Mouse (Mus musculus) telencephalon, adult 2 months (tissue): ENCODE data around the gene Tjp3.

Experiments
- DNase-seq: peaks from one replicate; pipeline ENCODE4 v3.0.0-alpha.2; 2011; ENCODE audit warnings: low read depth, low spot score

The Tjp3 gene

DNA sequence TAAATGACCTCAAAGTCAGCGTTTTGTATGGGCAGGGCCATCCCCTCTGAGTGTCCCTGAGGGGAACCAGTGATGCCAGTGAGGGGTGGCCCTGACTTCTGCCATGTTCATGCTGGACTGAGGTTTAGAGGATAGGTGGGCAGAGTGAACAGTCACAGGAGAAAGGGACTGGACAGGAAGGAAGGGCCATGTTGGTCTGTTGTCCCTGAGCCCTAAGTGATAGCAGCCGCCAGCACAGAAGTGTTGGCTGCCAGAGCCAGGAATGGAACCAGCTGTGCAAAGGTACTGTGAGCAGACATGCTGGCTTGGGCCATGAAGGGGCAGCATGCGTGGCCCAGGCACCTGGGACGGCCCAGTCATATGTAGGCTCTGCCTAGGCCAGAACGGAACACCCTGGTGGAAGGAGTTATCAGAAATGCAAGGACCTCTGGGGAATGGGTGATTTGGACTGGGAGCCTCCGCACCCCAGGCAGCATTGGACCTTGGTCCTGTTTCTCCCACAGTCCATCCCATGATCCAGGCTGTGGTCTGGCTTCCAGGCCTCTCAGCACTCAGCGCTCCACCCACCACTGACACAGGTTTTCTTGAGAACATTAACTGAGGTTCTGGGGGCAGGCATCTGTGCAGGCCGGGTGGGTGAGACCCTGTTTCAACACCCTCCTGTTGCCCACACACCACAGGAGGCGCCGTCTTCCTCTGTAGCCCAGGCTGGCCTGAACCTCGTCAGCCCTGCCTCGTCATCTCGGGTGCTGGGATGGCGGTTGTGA, 8.4 kb upstream of the Tjp3 start:
- DNase-seq, result no peak

DNA sequence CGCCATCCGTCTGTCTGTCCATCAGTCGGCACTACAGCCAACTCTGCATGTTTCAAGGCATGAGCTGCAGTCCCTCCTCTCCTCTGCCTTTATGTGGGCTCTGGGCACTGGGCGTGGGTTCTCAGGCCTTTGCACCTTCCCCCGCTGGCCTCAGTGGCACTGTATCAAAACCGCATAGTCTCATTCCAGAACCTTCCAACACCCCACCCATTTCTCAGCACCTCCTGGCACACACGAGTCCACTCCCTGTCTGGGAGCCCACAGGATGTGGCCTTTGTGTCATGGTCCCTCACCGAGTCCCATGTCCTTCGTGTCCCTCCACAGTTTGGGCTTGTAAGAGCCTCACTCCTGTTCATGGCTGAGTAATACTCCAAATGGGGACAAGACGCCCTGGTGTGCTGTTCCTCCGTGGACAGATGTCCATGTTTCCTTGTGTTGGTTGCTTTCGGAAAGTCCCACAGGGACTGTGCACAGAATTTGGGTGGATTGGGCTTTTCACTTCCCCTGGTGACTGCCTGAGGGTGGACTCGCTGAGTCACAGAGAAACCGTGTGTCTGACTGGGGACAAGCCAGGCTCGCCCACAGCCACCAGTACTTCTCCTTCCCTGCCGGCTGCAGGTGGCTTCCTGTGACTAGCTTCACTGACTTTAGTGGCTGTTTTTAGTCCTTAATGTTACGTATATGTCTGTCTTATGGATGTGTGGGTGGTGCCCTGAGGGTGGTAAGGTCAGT, 7.2 kb upstream of the Tjp3 start:
- DNase-seq, result peak; percentile 83

DNA sequence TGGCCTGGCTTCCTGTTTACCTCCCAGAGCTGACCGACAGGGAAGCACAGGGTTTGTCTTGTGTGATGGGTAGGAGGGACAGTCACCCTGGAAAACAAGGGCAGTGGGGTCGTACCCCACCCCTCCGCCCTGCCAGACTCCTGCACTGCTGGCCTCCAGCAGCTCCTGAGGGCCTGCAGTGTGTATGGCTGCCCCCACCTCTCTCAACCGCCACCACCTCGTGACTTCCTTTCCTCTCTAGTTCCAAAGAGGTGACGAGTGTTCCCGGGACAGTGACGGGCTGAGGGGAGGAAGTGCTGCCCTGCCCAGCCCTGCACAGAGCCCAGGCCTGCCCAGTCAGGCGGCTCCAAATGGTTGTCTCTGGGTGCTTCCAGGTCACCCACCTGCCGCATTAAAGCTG, 6.5 kb upstream of the Tjp3 start:
- DNase-seq, result no peak

DNA sequence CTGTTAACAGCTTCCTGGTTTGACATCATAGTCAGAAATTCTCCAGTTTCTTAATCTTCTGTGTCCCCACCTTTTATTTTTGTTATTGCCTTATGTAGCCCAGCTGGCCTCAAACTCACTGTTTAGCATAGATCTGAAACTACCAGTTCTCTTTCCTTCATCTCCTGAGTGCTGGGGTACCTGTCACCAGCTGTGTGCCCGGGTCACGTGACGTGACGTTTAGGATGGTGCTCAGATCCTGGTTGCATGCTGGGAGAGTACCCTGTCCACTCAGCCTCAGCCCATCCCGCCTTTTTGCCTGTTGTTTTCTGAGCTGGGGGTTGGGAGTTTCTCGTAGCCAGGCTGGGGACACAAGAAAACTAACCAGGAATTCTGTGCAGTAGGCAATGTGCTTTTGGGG, 5.9 kb upstream of the Tjp3 start:
- DNase-seq, result no peak

DNA sequence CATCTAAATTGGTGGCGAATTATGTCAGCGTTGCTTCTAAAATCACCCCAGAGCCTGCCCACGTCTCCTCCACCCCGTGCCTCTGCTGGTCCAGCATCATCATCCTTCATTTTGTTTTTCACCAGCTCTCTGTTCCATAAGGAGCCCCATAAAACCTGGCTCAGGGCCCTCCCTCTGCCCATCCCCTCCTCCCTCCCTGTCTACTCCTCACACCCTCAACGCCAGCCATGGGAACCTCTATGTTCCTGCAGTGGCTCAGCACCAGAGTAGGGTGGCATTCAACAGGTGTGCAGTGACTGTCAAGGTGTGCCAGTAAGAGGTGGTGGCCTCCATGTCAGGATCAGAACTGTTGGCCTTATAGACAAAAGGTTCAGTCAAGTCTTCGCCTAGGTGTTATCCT, 3.8 kb upstream of the Tjp3 start:
- DNase-seq, result peak; percentile 67

DNA sequence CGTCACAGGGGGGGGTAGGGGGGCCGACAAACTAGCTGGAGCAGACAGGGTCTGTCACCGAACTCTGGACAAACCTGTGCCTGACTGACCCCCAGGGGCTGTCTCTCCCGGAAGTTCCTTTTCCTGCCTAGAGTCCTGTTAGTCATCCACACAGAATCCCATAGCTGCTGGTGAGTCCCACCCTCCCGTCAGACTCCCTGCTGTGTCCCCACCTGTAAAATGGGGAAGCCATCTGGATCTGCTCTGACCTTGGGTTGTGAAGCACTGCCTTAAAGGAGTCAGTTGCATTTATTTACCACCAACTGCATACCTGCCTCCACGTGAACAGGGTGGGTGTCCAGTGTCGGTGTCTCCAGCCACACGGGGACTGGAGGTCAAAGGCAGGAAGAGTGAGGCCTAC, 3.1 kb upstream of the Tjp3 start:
- DNase-seq, result no peak

DNA sequence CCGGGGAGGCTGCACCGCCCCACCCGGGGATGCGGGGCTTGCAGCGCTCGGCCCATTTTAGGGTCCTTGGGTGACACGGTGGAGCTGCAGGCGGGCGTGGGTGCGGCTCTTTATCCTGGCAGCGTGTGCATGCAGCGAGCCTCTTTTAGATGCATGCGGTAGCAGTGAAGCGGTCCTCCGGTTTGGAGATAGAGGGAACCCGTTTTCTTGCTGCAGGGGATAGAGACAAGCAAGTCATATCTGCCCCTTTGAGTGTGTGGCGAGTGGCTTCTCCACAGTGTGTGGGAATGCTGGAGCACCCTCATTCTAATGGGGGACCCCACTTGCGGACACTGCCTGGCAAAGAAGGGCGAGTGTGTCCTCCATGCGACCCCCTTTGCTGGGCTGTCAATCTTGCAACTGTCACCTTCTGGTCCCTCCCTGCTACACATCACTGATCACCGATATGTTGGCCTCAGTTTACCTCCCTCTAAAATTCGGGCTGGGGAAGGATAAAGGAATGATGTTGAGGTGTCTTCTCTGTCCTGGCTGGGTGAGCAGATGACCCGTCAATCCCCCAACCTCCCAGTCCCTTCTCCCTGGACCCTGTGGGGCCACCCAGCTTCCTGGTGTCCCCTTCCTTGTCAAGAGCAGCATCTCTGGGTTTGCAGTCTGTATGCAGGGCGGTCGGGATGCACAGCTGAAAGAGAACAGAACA, 2.1 kb upstream of the Tjp3 start:
- peak; percentile 63 for DNase-seq

DNA sequence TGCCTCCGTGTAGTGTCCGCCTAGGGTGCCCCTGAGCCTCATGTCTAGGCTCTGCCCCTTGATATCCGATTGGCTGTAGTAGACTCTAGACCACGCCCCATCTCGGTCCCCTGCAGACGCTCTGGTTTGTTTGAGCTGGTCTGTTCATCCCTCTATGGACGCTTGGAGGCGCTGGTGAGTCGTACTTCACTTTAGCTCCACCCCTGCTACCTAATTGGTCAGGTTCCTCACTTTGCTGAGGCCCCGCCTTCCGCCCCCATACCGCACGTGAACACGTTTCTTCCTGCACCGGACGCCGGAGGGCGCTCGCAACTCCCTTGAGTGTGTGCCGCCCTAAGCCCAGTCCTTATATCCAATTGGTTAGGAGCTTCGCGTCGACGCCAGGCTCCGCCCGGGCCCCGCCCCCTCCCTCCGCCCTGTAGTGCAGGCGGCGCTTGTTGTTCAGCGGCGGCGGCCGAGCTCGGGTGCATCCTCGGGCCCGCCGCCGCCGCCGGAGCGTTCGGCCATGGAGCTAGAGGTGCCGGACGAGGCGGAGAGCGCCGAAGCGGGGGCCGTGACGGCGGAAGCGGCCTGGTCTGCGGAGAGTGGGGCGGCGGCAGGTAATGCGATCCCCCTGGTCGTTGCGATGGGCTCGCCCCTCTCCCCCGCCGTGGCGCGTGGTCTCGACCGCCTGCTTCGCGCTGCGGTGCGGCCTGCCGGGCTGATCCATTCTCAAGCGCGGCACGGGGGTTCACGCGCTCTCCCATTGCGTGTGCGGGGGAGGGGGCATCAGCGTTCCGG, 1.4 kb upstream of the Tjp3 start, which contains the start of gene Pip5k1c:
TSS of gene Pip5k1c (plus strand) at position 410 of the 780 bp plus-strand sequence.
- DNase-seq, result peak; percentile 99

DNA sequence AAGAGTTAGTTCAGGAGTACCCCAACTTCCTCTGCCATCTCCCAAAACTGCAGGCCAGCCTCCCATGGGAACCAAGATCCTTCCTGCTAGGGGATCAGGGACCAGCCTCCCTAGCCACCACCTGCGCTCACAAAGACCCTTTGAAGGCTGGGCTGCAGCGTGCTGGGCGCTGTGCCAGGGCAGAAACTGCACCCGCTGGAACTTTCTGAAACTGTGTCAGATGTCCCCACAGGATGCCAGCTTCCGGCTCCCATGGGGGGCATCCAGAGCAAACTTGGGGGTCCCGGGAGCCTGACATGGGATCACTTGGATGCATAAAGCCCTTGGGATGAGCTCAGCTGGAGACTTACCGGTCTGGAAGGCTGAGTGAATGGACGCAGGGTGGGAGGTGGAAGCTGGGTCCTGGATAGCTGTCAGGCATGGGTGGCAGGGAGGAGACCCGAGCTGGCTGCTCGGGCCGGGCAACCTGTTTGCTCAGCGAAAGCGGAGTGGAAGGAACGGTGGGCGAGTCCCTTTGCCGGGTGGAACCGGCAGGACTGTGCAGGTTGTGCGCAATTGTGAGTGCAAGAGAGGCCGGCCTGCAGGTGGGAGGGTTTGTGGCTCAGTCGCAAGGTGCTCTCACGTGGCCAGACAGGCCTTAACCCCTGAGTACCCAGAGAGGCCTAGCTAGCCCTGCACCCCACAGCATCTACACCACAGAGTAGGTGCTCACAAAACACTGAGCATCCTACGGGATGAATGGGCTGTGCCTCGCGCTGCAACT, 502 bp downstream of the Tjp3 start:
- DNase-seq, result no peak

DNA sequence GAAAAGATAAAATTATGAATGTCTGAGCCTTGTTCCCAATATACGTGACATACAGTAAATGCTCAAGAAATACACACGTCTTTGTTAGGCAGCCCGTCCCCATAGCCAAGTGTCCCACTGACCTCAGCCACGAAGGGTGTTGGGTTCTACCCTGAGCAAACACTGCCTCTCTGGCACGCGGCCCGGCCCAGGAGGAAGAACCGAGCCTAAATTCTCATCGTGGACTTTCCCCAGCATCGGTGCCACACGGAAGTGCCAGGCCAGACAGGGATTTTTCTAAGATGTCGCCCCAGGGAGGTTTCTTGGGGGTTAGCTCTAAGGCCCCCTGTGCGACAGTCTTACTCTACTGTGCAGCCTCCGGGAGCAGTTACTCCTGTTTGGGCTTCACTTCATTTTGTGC, 1.6 kb downstream of the Tjp3 start:
- DNase-seq, result no peak

DNA sequence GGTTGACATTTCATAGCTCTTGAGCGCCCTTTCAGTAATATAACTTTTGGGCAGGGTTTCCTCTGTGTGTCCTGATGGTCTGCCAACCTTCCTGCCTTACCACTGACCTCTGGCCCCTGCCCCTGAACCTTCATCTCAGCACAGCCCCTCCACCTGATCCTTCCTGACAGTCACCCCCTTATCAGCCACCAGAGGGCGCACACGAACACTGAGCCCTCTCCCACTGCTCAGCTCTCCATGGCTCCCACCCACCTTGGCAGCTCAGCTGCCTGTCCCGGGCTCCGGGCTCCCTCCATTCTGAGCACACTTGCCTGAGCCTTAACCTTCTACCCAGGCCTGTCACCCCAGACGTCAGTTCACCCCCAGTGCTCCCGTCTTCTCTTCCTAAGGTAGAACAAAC, 2.1 kb downstream of the Tjp3 start:
- DNase-seq, result no peak

DNA sequence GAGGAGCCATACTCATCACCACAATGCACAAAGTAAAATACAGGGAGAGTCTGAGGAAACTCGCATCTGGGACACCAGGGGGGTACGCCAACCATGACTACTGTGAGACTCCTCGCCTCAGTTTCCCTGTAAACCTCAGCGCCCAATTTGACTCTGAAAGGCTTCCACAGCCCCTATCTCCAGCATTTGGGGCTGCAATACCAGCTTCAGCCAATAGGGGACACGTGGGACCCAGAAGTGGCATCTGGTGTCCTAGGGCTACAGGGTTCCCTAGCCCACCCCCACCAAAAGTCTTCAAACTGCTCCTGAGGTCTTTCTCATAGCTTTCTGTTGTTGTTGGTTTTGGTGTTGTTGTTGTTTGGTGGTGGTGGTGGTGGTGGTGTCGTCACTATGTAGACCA, 2.8 kb downstream of the Tjp3 start:
- DNase-seq, result no peak

DNA sequence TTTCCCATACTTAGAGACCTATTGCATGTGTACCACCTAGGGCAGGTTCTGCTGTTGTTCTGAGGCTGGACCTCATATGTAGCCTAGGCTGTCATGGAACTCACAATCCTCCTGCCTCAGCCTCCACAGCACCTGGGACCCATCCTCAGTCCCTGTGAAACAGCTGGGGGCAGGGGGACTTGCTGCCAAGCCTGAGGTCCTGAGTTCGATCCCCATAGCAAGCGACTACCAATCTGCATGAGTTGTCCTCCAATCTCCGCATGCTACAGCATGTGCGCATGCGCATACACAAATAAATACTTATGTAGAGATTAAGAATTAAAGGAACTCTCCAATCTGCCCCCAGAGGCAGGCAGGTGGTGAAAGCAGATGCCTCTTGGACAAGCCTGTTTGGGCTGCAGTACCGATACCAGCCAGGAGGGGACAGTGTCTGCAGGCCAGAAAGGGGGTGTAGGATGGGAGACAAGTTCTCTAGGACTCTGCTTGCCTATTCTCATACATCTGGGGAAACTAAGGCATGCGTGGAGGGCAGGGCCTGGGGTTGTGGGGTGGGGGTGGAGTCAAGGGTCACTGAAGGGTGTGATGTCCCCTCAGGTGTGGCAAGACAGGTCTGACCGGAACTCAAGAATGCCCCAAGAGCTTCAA, 3.7 kb downstream of the Tjp3 start:
- DNase-seq, result no peak

DNA sequence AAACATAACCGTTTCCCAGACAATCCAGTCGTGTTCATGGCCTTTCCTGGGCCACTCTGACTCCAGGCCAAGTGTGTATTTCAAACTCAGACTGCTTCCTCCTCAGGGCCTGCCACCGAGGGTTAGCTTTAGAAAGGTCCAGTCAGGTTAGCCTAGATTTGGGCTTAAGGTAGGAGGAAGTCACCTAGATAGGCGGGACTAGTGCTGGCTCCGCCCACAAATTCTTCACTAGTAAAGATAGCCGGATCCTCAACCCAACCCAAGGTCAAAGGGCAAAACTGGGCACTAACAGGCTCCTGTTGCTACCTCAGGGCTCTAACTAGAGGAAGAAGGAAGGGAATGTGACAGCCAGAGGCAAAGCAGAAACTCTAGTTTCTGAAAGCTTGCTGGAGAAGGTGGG, 4.8 kb downstream of the Tjp3 start:
- DNase-seq, result no peak

DNA sequence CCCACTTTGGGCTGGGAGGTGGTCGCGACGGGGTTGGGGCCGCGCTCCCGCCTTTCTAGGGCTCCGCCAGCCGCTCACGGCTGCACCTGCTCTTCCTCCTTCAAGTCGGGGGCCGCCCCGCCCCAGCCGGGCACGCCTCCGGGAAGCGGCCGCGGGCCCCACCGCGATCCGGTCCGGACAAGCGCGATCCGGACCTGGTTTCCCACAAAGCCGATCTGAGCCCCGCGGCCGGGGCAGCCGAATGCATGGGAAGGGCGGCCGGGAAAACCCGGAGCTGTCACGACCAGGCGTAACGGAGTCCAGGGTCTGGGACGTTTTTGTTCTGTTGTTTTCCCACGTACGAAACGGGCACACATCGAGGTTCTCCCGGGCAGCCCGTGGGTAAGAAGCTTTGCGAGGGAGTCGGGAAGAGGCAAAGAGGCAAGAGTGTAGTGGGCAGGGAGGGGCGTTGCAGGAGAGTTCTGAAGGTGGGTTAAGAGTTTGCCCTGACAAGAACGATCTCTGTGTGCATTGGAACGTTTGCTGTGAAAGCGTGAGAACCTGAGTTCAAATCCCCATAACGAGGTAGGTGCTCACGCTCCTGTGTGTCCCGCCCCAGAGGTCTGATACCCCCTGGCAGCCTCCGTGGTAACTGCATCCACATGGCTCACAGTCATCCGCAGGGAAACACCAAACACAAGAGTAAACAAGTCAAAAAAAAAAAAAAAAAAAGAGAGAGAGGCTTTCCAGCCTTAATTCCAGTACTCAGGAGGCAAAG, 5.5 kb downstream of the Tjp3 start:
- no peak for DNase-seq

DNA sequence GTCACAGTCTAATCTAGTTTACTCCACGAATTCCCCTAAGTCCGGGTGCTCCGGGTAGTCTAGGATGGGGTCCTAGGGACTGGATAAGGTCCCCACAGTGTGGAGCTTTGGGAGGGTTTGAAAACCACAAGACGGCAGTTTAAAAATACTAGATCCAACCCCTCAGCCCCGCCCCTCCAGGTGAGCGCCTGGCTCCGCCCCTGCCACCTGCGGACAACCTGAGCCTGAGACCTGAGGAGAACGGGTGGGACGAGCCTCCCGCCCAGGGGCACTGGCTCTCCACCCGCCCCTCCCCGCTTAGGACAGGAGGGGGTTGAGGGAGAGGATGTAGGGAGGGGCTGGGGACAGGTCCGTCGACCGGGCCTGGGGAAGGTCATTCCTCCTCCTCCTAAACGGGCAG, 6.7 kb downstream of the Tjp3 start:
- DNase-seq, result no peak

DNA sequence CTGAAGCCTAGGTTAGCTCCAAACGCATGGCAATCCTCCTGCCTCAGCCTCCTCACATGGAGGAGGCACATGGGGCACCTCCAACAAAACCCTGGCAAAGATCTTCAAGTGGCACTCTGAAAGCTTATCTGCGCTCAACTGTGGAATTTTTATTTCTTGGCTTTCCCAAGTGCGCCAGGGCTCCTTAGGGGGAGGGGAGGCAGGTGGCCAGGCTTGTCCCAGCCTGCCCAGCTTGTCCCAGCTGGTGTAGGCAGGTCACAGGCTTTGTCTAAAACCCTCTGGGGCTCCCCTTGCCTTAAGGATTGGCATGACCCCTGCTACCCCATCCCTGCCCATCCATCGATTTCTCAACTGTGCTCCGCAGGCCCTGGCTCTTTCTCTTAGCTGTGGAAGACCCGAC, 7.2 kb downstream of the Tjp3 start:
- no peak for DNase-seq

DNA sequence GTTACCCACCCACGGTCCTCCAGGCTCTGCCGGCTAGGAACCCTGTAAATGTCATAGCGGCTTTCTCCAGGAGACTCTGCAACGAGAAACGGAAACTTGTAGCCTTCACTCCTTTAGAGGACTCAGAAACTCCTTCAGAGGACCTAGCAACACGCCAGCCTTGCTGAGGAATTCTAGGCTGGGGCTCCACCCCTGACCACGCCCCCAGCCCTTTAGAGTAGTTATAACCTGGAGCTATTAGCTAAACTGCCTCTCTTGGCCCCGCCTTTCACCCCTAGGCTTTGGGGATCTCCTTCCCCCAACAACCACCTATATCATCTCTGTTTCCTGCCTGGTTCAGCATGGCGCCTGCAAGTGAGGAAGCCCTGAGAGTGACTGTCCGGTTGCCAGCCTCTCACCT, 11.9 kb downstream of the Tjp3 start:
- no peak for DNase-seq

DNA sequence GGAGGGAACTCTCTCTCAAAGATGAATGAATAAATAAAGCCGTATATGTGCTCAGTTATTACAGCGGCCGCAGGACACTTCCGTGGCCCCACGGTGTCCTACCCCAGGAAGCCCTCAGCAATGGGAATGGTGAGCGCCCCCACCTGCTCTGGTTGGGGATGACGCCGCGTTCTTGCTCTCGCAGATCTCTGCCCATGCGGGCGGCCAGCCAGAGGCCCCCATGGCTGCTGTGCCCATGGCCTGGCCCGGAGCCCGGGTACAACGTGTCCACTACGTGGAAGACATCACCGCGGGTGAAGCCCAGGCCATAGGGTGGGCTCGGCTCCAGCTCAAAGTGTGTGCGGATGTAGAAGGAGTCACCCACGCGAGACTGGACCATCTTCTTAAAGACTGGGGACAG, 13.7 kb downstream of the Tjp3 start:
- no peak for DNase-seq

DNA sequence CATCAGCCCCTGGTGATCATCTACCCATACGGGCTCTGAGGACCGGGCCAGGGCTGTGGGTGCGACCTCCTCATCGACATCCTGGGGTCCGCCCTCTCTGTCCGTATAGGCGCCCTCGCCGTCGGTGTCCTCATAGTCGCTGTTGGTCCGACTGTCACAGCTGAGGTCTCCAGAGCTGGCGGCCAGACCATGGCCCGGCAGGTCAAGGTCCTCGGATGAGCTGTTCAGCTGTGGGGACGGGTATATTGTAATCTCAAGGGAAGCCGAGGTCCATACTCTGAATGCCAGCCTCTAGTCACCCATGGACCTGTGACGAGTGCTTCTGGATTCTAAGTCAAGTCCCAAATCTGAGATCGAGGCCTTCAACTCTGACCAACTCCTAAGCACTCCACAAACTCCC, 17.5 kb downstream of the Tjp3 start:
- no peak for DNase-seq
